Mouse (Mus musculus) Muller cell, postnatal 12 days (primary cell): ENCODE measurements at regions not wholly inside any gene's neighbourhood (a gene's known extent, or its start where the extent isn't known, plus 50 kb on each side); places are given as distances from the start of the nearest gene placed in this dataset.

Experiments used
- DNase-seq: peaks from one replicate; pipeline ENCODE4 v3.0.0-alpha.2; 2015; ENCODE audit errors: inconsistent ontology term

DNA sequence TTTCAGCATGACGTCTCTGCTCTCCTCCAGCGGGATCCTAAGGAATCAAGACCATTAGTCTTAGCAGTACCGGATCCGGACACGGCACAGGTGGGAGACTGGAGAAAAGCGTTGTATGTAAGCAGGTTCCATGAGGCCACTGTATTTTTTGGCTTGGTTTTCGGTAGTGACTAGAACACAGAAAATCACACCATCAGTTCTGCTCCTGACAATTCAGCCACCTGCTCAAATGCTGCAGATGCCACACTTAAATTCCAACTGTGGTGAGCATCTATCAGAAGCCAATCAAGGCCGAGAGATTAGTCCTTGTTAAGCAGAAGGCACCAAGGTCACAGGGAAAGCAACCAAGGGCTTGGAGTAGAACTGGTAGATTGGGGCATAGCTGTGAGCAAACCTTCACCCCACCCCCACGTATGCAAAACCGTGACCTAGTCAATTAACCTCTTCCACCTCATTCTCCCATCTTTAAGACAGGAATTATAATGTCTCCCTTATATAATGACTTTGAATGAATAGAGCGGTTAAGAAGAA, 452.2 kb downstream of the Bnc2 start:
- no peak for DNase-seq

DNA sequence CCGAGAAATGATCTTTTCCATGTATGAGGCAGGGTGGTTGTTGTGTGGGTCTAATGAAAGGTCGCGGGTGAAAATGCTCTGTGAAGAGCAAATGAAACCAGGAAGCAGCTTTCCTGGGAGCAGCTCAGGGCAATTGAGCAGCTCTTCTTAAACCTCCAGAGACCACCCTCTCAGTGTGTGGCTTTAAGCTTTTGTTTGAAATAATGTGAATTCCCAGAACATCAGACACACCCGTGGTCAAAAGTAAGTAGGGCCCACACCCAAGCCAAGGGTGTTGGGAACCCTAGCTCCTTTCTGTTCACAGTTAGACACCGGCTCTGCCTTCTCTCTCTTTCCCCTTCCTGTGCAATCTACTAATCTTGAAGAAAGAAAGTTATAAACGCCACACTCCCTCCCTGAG, 450.5 kb downstream of the Bnc2 start:
- no peak for DNase-seq
